ENCODE assay signal across 23 mouse cellular contexts in the genomic region with DNA sequence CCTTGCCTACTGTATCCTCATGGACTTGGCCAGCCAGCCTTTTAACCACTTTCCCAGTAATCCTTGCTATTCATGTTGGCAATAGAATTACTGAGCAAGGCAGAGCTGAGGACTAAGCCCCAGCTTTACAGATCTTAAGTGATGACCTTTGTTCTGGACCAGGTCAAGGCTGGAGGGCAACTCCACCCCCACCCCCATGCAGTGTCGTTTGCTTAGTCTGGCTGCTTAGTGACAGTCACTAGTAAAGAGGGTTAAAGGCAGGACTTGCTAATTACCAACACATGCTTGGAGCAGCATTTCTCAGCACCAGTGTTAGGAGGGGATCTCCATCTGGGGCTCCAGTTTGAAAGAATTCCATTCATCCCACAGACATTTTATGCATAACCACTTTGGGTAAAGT.
A peak's percentile ranks its signal among the peaks of the same experiment; 100 is the strongest.
DNase-seq lines count a peak whose midpoint lies in the region; ATAC-seq and TF ChIP-seq lines count a peak whose summit lies in the region.
"Had no signal": no experiment of that assay in that cellular context is flagged by ENCODE, and none has a peak within 500 bp of the region (broad histone marks: within the 10 kb centered on the region; RNA-seq: fewer than 3 reads in every experiment).

No protein-coding gene starts in this region.

- no peak for TF ChIP-seq EP300 in stomach, postnatal 0 days (optimal IDR thresholded peaks at IDR 0.05)

- no peak overlapping the region; the same call in 1 of the 2 replicates for H3K27ac ChIP-seq in hindbrain, embryonic 10.5 days
- no peak overlapping the region for H3K27ac ChIP-seq in hindbrain, embryonic 12.5 days
- no peak overlapping the region for H3K27ac ChIP-seq in embryonic facial prominence, embryonic 10.5 days (replicated peaks)
- H3K27ac ChIP-seq in stomach, postnatal 0 days (replicated peaks), result no peak overlapping the region
- H3K27ac ChIP-seq: embryonic facial prominence, embryonic 15.5 days; forebrain, embryonic 15.5 days; hindbrain, embryonic 14.5 days; layer of hippocampus, adult 2 months; limb, embryonic 15.5 days; liver, embryonic 14.5 days; lung, embryonic 15.5 days; neural tube, embryonic 12.5 days had no signal

- H3K4me1 ChIP-seq in hindbrain, embryonic 10.5 days (replicated peaks), result peaks cover 36% of the 10 kb centered on the region
- H3K4me1 ChIP-seq in hindbrain, embryonic 12.5 days, result peaks cover 17% of the 10 kb centered on the region
- peaks cover 44% of the 10 kb centered on the region for H3K4me1 ChIP-seq in embryonic facial prominence, embryonic 10.5 days
- H3K4me1 ChIP-seq in stomach, postnatal 0 days (replicated peaks; ENCODE audit: control insufficient read depth, insufficient read depth), result no peaks in the 10 kb centered on the region
- H3K4me1 ChIP-seq: lung, embryonic 15.5 days had no signal

- H3K4me2 ChIP-seq in hindbrain, embryonic 12.5 days (replicated peaks), result no peak overlapping the region
- no peak overlapping the region for H3K4me2 ChIP-seq in stomach, postnatal 0 days (replicated peaks; ENCODE audit: low read depth)
- H3K4me2 ChIP-seq: embryonic facial prominence, embryonic 15.5 days; forebrain, embryonic 15.5 days; hindbrain, embryonic 14.5 days; limb, embryonic 15.5 days; lung, embryonic 15.5 days; neural tube, embryonic 12.5 days had no signal

- no peak for ATAC-seq in hindbrain, embryonic 12.5 days (ENCODE audit: low FRiP score)
- ATAC-seq in stomach, postnatal 0 days (ENCODE audit: low FRiP score, low TSS enrichment), result no peak
- ATAC-seq in inflammation-experienced regulatory T-cells, adult 6 months, result no peak
- ATAC-seq: forebrain, embryonic 15.5 days; intestine, embryonic 16.5 days had no signal

- H3K36me3 ChIP-seq in hindbrain, embryonic 10.5 days, result no peaks in the 10 kb centered on the region
- H3K36me3 ChIP-seq in hindbrain, embryonic 12.5 days, result no peaks in the 10 kb centered on the region
- no peaks in the 10 kb centered on the region for H3K36me3 ChIP-seq in embryonic facial prominence, embryonic 10.5 days (replicated peaks)
- no peaks in the 10 kb centered on the region for H3K36me3 ChIP-seq in stomach, postnatal 0 days (ENCODE audit: control insufficient read depth, insufficient read depth, low read length)
- H3K36me3 ChIP-seq: embryonic facial prominence, embryonic 15.5 days; forebrain, embryonic 15.5 days; limb, embryonic 15.5 days; lung, embryonic 15.5 days; neural tube, embryonic 12.5 days had no signal

- H3K9ac ChIP-seq in hindbrain, embryonic 12.5 days, result no peak overlapping the region
- no peak overlapping the region for H3K9ac ChIP-seq in stomach, postnatal 0 days (ENCODE audit: low read length)
- H3K9ac ChIP-seq: embryonic facial prominence, embryonic 15.5 days; forebrain, embryonic 15.5 days; hindbrain, embryonic 14.5 days; limb, embryonic 15.5 days; liver, embryonic 14.5 days; lung, embryonic 15.5 days; neural tube, embryonic 12.5 days had no signal

- no peaks in the 10 kb centered on the region for H3K9me3 ChIP-seq in hindbrain, embryonic 10.5 days
- H3K9me3 ChIP-seq in hindbrain, embryonic 12.5 days (replicated peaks), result no peaks in the 10 kb centered on the region
- H3K9me3 ChIP-seq in embryonic facial prominence, embryonic 10.5 days, result no peaks in the 10 kb centered on the region
- H3K9me3 ChIP-seq in stomach, postnatal 0 days (ENCODE audit: control insufficient read depth, low read length), result no peaks in the 10 kb centered on the region
- H3K9me3 ChIP-seq: embryonic facial prominence, embryonic 15.5 days; forebrain, embryonic 15.5 days; limb, embryonic 15.5 days; lung, embryonic 15.5 days; neural tube, embryonic 12.5 days had no signal

- H3K4me3 ChIP-seq in hindbrain, embryonic 10.5 days, result no peak overlapping the region
- no peak overlapping the region for H3K4me3 ChIP-seq in hindbrain, embryonic 12.5 days
- H3K4me3 ChIP-seq in embryonic facial prominence, embryonic 10.5 days, result no peak overlapping the region
- no peak overlapping the region for H3K4me3 ChIP-seq in stomach, postnatal 0 days (ENCODE audit: low read depth, low read length)
- H3K4me3 ChIP-seq: embryonic facial prominence, embryonic 15.5 days; forebrain, embryonic 15.5 days; layer of hippocampus, adult 2 months; limb, embryonic 15.5 days; lung, embryonic 15.5 days; neural tube, embryonic 12.5 days had no signal

- peaks cover 6% of the 10 kb centered on the region for H3K27me3 ChIP-seq in hindbrain, embryonic 10.5 days (ENCODE audit: insufficient read depth, poor library complexity, severe bottlenecking)
- no peaks in the 10 kb centered on the region for H3K27me3 ChIP-seq in hindbrain, embryonic 12.5 days
- H3K27me3 ChIP-seq in embryonic facial prominence, embryonic 10.5 days (replicated peaks; ENCODE audit: low read depth, poor library complexity, severe bottlenecking), result peaks cover 13% of the 10 kb centered on the region; the same call in 1 of the 2 replicates
- no peaks in the 10 kb centered on the region for H3K27me3 ChIP-seq in stomach, postnatal 0 days (ENCODE audit: control insufficient read depth, insufficient read depth, low read length)
- H3K27me3 ChIP-seq: embryonic facial prominence, embryonic 15.5 days; forebrain, embryonic 15.5 days; limb, embryonic 15.5 days; lung, embryonic 15.5 days; neural tube, embryonic 12.5 days had no signal

- peak; percentile 48 for DNase-seq in hindbrain, embryonic 10.5 days (ENCODE audit: low spot score)
- peak; percentile 26 for DNase-seq in ZHBTc4 (ENCODE audit: low read depth, low spot score)
- peak; percentile 72 for DNase-seq in embryonic facial prominence, embryonic 10.5 days (ENCODE audit: low spot score)
- peak; percentile 50 for DNase-seq in mesoderm, embryonic 11.5 days (ENCODE audit: low read depth, low spot score)
- no peak for DNase-seq in frontal cortex, adult 2 months (ENCODE audit: extremely low spot score in 1 of 2, low spot score in 1 of 2)
- DNase-seq in stomach, postnatal 0 days (ENCODE audit: low spot score), result no peak
- DNase-seq: adrenal gland, postnatal 25 days; cerebellum, adult 9-10 months; gastrocnemius, postnatal 36 days; kidney, adult 9 months; kidney, postnatal 25 days; lung, postnatal 4 days had no signal

- TF ChIP-seq CTCF in stomach, postnatal 0 days (IDR thresholded peaks at IDR 0.05; ENCODE audit: low read depth), result no peak

- WGBS in hindbrain, embryonic 10.5 days, result 0% methylated on average over 1 of the region's 1 CpGs
- WGBS in hindbrain, embryonic 12.5 days, result 0% methylated on average over 1 of the region's 1 CpGs
- WGBS in embryonic facial prominence, embryonic 10.5 days, result 2% methylated on average over 1 of the region's 1 CpGs
- WGBS in stomach, postnatal 0 days, result 20% methylated on average over 1 of the region's 1 CpGs

Comparison
In these comparisons a context has a peak if more than half of its experiments do, and no peak if none do; other contexts are left out.
1. DNase-seq: peak in hindbrain, embryonic 10.5 days (single experiment), ZHBTc4 (single experiment), embryonic facial prominence, embryonic 10.5 days (single experiment) and mesoderm, embryonic 11.5 days (single experiment); none in frontal cortex, adult 2 months (0 of 2) and stomach, postnatal 0 days (single experiment).